Mouse (Mus musculus): ENCODE data around the gene Pelo.

DNA sequence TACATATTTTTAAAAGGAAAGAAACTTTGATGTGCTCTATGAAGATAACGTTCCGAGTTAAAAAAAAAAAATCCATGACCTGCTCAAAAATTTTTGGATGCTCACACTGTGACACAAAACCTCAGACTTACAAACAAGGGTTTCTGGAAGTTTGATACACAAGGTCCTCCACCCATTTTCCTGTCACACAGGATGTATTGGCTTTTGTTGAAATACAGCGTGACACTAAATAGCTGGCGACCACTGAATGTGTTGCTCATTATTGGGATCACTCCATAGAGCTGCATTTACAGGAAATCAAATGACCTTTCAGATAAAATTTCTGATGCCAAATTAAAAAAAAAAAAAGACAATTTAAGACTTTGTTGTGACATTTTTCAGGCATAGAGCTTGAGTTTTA is 35.1 kb upstream of the Pelo start:
- TF ChIP-seq CTCF (IDR thresholded peaks at IDR 0.05; ENCODE audit: low read depth) (no peak), EP300 (IDR thresholded peaks at IDR 0.05; ENCODE audit: low read depth) (no peak)
